Mouse (Mus musculus) cerebellum, adult (tissue): ENCODE data around the gene Acsbg2.

Experiments used
- ATAC-seq: cut with Nextera tagmentation; 2 replicates; pipeline ENCODE4 v1.9.2; 2017; ENCODE audit warnings: mild to moderate bottlenecking, moderate library complexity, mixed read lengths; ENCODE audit not compliant: insufficient number of reproducible peaks, low FRiP score, low TSS enrichment

The Acsbg2 gene

DNA sequence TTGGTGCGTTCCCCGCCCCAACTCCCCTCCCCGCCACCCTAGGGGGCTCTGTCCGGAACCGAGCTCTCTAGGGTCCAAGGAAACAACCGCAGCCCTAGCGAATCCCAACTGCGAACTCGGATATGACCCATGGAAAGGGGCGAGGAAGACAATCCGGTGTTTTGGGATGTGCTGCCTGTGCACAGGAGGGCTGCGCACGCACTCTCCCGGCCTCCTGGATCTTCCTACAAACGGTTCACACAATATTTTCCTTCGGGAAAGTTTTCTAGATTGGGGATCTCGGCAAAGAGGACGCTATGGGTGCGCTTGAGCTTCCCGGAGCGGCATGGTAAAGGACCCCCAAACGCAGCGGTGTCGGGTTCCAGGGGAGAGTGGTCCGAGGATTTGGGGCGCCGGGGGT, 44.5 kb downstream of the Acsbg2 start:
- no peak for ATAC-seq

DNA sequence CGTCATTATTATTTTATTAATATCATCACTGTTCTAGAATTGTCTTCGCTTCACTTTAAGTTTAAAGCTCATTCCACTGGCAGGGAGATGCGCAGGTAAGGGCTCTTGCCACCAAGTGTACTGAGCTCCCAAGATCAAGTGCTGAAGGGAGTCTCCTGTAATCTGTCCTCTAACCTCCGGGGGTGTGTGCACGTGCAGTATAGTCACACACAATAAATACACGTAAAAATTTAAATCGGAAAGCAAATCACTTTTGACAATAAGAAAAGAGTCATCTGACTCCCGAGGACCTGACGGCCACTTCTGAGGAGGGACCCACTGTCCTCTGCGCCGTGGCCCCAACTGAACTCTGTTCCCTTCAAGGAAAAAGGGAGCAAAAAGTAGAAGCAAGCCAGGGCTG, 45.1 kb downstream of the Acsbg2 start:
- ATAC-seq, result no peak

DNA sequence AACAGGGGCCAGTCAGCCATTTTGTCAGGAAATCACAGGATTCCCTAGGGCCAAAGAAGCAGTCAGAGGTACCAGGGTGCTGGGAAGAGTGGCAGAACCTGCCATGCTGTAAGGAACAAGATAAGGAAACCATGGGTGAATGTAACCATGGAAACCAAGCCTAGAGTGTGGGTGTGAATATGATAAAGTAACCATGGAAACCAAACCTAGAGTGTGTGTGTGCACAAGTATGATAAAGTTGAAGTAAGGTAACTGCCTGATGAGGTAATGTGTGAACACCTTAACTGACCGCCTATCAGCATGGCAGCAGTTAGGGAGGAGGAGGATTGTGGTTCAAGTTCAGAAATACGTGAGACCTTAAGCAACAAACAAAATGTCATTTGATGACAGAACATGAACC, 47.5 kb downstream of the Acsbg2 start:
- no peak for ATAC-seq

DNA sequence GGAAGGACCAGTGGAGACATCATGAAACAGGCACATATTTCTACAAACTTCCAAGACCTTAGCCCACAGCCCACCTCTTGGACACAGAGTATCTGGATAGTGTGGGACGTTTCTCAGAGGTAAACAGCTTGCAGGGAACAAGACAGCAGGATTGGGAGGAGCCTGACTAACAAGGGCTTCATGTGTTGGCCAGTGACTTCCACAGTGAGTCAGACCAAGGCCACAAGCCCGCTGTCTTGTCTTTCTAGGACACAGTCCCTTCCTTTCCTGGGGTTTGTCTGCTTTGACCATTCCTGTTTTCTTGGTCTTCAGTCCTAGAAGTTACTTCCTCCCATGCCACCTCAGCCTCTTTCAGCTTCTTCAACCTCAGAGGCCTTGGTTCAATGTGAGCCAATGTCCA, 50.9 kb downstream of the Acsbg2 start:
- ATAC-seq, result no peak

DNA sequence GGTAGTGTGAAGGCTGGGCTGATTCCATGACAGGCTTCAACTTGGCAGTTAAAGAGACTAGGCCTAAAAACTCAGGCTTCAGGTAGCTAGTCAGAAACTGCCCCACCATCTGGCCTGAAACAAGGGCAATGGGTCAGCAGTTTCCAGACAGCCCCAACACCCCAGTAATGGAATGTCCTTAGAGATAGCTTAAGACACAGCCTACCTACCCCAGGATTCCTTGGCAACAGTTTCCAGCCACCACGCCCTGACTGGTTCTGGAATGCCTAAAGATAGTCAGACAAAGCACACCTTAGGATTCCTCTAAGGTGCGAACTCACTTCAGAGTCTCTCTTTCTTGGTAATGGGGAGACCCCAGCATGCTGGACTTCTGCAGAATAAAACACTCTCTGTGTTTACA, 51.9 kb downstream of the Acsbg2 start:
- no peak for ATAC-seq

DNA sequence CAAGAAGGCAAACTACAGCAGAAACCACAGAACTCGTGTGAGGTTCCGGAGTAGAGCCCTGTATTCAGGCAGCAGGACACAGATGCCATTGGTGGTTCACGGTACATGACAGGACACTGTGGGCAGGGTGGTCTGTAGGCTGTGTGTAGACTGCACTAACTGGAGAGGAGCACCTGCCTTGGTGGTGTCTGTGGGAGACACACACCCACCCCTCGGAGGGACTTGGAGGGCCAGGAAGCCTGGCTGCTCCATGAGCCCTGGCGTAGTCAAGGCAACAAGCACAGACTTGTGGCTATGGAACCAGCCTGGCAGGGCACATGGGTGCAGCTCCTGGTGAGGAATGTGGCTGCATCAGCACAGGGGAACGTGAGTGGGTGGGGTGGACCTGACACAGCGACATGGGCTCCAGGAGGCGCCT, 54.5 kb downstream of the Acsbg2 start:
- no peak for ATAC-seq

DNA sequence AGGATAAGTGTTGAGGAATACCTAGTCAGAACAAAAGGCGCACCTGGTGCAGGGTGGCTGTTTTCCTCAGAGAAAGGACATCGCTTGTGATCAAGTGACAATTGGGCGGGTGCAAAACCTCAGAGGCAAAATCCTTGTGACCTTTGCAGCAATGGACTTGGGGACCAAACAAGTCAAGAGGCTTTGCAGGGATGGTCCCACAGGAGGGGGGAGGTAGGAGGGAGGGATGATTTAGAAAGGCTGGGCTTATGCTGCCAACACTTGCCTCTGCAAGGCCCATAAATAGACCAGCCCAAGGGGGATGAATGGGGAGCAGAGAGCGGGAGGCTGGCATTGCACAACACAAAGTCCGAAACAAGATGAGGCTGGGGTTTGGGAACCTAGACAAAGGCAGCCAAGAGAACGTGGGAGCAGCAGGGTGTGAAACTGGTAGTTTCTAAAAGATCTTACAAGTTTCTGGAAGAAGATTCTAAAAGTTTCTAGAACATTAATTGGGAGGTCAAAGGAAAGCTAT, 55.2 kb downstream of the Acsbg2 start:
- no peak for ATAC-seq

DNA sequence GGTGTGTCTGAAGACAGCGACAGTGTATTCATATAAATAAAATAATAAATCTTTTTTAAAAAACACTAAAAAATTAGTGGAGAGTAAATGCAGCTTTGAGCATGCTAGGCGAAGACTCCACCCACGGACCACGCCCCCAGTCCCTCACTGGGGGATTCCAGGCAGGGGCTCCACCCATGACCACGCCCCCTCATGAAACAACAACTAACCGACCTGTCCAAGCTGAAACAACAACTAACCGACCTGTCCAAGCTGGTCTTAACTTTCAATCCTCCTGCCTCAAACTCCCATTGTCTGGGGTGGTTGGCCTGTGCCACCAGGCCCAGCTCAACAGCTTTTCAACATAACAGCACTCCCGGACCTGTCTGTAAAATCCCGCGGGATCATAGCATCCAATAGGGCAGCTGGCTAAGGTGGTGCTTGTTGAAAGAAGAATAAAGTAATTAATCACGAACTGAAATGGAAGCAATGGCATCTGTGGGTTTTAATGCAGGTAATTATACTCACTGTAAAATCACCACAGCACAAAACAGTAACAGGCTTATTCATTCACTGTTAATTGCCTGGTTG, 56.1 kb downstream of the Acsbg2 start:
- ATAC-seq, result no peak

DNA sequence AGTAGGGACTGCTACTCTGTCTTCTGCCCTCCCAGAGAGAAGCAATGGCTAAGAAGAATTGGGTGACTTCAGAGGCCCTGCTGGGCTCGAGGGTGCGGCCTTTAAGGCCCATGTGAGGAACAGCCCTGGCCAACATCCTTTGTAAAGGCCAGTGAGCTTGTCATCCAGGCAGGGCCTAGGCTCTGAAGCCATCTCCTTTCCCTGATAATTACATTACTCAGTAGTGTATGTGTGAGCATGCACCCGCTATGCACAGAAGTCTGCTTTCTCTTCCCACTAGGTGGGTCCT, 59.2 kb downstream of the Acsbg2 start:
- ATAC-seq, result no peak

DNA sequence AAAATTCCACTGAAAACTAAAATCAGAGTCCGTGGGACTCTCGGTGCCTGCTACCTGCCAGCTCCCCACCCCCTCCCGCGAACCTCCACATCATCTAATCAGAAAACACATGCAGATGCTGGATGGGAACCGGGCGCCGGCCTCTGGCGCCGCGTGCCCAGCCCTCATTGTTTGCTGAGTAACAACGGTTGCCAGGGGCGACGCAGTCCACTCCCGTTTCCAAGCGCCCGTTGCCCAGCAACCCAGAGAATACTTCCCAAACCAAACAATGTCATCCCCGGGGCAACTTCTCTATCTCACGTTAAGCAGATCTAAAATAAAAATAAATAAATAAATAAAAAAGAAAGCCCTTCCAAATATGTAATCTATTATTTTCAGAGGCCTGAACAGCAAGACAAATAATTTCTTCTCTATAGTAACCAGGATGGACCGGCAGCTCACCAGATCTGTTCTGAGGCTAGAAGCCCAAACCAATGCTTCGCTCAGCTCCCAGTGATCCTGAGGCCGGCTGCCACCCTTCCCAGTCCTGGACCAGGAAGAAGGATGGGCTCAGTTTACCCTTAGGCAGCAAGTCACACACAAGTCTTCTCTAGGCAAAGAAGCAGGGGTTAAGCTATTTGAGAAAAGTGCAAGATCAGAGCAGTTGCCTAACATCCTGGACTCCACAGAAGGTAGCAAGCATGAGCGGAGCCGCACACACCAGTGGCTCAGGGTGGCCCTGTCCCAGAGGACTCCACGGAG, 59.8 kb downstream of the Acsbg2 start:
- no peak for ATAC-seq

DNA sequence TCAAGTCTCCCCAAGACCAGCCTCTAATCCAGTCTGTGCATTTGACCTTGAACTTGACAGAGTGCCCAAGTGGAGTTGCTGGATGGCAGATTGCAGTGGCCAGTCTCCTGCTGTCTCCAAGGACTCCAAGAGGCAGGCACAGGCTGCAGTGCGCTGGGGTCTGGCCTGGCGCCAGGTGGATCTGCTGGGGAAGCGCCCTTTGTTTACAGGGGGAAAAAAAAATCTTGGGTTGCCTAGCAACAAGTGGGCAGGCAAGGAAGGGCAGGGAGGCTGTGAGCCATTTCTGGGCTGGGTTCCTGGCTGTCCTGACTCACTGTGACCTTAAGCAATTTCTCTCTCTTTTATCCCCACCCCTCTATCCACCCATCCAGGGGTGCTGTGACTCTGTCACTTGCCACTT, 64.0 kb downstream of the Acsbg2 start:
- ATAC-seq, result 0 out of 2 replicates have a peak, but pooled peaks have one; percentile 40

DNA sequence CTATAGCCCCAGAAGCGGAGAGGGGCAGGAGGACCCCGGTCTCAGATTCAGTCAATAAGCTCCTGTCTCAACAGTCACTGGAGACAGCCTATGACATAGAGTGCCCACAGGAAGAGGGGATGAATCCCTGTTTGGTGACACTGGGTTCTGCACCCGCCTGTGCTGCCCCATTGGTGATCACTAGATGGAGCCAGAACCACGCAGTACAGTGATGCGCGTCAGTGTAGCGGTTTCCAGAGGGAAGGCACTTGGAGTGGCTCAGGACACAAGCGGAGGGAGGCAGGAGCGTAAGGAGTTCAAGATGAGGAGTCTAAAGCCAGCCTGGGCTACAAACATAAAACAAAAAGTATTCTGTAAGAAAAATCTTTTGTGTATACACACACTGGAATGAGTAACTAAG, 65.7 kb downstream of the Acsbg2 start:
- ATAC-seq, result peak; percentile 80

DNA sequence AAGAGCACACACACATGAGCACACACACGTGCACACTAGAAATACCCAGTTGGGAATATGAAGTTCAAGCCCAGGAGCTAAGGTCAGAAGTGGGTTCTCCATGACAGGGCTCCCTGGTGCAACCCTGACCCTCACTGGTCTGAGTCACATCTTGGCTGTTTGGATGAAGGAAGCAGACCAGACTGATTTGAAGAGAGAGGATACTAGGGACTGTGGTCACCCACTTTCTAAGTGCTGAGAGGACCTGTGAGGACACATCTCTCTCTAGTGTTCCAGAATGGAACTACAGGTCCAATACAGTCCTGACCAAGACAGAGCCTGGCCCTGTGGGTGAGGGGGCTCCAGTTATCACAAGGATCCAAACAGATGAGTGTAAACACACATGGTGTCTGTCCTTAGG, 68.5 kb downstream of the Acsbg2 start:
- no peak for ATAC-seq

DNA sequence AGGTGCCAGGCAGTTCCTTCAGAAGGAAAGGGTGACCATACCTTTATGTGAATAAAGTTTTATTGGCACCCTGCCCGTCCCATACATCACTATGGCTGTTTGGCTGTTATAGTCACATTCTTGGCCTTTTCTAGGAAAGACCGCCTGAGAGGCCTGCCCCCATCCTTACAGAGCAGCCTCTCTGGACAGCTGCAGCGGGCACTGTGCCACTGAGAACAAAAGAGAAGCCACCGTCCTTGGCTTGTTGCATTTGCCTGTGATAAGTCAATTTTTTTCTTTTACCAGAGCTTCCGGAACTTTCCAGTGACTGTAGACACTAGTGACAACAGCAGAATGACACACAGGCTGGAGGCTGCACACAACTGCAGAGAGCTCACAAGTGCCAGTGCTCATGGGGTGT, 69.3 kb downstream of the Acsbg2 start:
- ATAC-seq, result no peak

DNA sequence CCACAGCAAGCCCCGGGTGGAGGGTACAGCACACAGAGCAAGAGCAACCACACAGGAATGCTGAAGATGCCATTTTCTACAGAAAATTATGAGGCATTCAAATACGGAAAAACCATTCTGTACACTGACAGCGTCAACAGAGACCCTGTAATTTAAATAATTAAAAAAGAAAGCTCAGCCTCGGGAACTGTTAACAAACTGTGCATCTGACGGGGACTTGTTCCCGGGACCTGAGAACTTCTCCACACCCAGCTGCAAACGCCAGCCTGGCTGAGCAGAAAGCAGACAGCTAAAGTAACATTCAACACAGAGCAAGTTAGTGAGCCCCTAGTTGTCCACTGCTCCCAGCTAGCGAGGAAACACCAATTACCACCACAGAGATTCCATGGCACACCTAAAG, 72.2 kb downstream of the Acsbg2 start:
- ATAC-seq, result no peak

DNA sequence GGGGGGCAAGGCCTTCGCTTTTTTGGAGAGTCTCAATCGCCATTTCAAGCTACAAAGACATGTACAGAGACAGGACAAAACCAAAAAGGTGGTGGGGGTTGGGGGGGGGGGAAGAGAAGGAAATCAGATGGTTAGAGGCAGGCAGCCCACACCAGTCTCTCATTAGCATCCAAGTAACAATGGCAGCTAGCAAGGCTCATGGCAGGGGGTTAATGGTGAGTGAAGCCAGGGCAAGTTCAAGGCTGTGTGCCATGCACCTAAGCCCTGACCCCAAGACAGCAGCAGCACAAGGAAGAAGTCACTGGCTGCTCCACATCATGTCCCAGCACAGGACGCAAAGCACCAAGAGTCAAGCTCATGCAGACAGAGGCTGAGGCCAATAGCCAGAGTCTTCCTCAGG, 75.0 kb downstream of the Acsbg2 start:
- no peak for ATAC-seq

DNA sequence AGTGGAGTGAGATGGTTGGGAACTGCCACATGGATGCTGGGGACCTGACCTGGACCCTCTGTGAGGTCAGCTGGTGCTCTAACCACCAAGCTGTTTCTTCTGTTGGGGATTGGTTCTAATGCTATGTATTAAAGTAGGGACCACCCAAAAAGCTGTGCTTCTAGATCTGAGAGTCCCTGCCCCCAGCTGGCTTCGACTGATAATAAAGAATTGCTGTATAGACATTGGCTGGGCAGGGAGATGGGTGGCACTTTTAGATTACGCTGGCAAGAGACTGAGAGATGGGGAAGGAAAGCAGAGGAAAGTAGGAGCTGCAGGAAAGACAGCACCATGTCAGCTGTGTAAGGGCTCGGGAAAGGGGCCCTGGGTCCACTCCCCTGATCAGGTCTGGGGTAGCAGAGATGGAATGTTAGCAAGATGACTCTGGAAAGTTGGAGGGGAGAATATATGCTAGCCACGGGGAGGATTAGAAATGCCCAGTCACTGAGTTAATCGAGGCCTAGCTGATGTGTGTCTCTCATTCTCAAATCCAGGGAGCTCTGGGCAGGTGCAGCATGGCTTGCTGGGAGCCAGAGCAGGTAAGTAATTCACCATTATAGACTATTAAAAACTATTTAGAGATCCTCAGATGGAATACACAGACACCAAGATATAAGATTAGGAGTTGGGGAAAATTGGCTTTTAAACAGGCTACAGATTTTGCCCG, 80.5 kb downstream of the Acsbg2 start:
- no peak for ATAC-seq
